Mouse (Mus musculus) ES-E14 (cell line): ENCODE data around the gene Tspo.

Source experiments
- CHD2 ChIP-seq: IDR thresholded peaks from 2 replicates; pipeline ENCODE4 v1.6.1; 2014; ENCODE audit warnings: mild to moderate bottlenecking, low read depth, low read length, inconsistent platforms
- MAFK ChIP-seq: IDR thresholded peaks from 2 replicates; pipeline ENCODE4 v1.6.1; 2014; ENCODE audit warnings: mild to moderate bottlenecking, low read depth, low read length, inconsistent platforms; ENCODE audit not compliant: insufficient read depth
- ZC3H11A ChIP-seq: IDR thresholded peaks from 2 replicates; pipeline ENCODE4 v1.6.1; 2012; ENCODE audit warnings: low read depth, mild to moderate bottlenecking, inconsistent platforms, low read length, borderline replicate concordance
- ZNF384 ChIP-seq: IDR thresholded peaks from 2 replicates; pipeline ENCODE4 v1.6.1; 2012; ENCODE audit warnings: low read depth, low read length, inconsistent platforms

DNA sequence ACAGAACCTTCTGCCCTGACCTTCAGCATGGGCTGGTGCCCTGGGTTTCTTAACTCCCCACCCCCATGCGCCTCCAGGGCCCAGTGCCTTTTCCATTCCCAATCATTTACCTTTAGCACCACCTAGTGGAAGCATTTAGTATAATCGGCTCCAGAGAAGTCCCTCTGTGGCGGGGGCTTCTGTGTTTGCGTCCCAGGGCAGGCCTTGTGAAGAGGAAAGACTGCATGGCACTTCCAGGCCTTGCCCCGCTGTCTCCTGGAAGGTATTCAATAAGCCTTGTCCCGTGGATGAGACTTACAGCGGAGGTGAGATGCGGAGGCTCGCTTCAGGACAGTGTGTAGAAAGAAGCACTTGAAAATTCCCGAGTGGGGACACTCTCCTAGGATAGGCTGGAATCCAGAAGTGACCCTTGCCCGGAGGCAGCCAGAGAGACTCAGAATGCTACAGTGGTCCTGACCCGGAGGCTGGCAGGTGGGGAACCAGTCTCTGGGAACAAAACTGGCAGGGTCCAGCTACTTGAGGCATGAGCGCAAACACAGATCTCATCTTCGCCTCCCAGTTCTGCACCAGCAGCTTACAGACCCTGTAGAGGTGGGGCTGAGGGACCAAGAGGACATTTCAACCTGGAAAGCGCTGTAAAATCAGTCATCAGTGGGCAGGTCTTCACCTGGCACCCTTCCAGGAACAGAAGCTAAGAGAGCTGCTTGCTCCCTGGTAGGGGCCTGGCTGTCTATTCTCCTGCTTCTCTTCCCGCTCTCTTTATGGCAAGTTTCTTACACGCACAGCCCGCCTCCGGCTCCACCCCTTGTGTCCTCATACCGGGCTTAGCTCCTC lies 45.0 kb upstream of the Tspo start:
- TF ChIP-seq MAFK (no peak), CHD2 (no peak), ZNF384 (no peak), ZC3H11A (peak; percentile 45; the same call in 1 of the 2 replicates)
